Mouse (Mus musculus): Measurements from ENCODE around the gene Fam19a5. TPM values are rescaled to one million over a fixed set of nuclear protein-coding genes. Genes with fewer than 3 reads are reported as not detected.

Fam19a5 gene
- polyA plus RNA-seq, 1 experiment, result 0.11 TPM

GRCm38 (mm10) chr15:87638270-87638669, 94.2 kb downstream of the Fam19a5 start:
- no peaks in the 10 kb centered on the region for H3K27me3 ChIP-seq (ENCODE audit: control insufficient read depth, insufficient read depth, low read length)
- no peak overlapping the region for H3K27ac ChIP-seq (ENCODE audit: insufficient read depth, low read length)
- H3K4me1 ChIP-seq (ENCODE audit: control insufficient read depth, insufficient read depth, insufficient read length), result no peaks in the 10 kb centered on the region
- H3K4me3 ChIP-seq (ENCODE audit: extremely low read depth, insufficient read depth, insufficient read length), result no peak overlapping the region
- no peak for TF ChIP-seq CTCF (IDR thresholded peaks at IDR 0.05; ENCODE audit: extremely low read depth, insufficient read depth, insufficient read length, insufficient replicate concordance)
- TF ChIP-seq POLR2A (IDR thresholded peaks at IDR 0.05; ENCODE audit: low read depth, low read length), result no peak
- 87% methylated on average over 11 of the region's 11 CpGs for WGBS
- no peaks in the 10 kb centered on the region for H3K36me3 ChIP-seq (ENCODE audit: control insufficient read depth, insufficient read depth, low read length)
- no peak for DNase-seq (ENCODE audit: low read depth in 1 of 2, low spot score in 2 of 2)

- H3K27me3 ChIP-seq (ENCODE audit: control insufficient read depth, insufficient read depth, low read length), result no peaks in the 10 kb centered on the region
- TF ChIP-seq POLR2A (IDR thresholded peaks at IDR 0.05; ENCODE audit: low read depth, low read length) (no peak), CTCF (IDR thresholded peaks at IDR 0.05; ENCODE audit: extremely low read depth, insufficient read depth, insufficient read length, insufficient replicate concordance) (no peak)
- no peaks in the 10 kb centered on the region for H3K36me3 ChIP-seq (ENCODE audit: control insufficient read depth, insufficient read depth, low read length)
- H3K27ac ChIP-seq (ENCODE audit: insufficient read depth, low read length), result no peak overlapping the region
- 65% methylated on average over 5 of the region's 5 CpGs for WGBS
- no peak overlapping the region for H3K4me3 ChIP-seq (ENCODE audit: extremely low read depth, insufficient read depth, insufficient read length)
- DNase-seq (ENCODE audit: low read depth in 1 of 2, low spot score in 2 of 2), result no peak
- H3K4me1 ChIP-seq (ENCODE audit: control insufficient read depth, insufficient read depth, insufficient read length), result no peaks in the 10 kb centered on the region
These were observed 102.4 kb downstream of the Fam19a5 start for GRCm38 (mm10) chr15:87646313-87647061.

GRCm38 (mm10) chr15:87649651-87650050, 105.6 kb downstream of the Fam19a5 start:
- Histone ChIP-seq H3K36me3 (ENCODE audit: control insufficient read depth, insufficient read depth, low read length) (no peaks in the 10 kb centered on the region), H3K27me3 (ENCODE audit: control insufficient read depth, insufficient read depth, low read length) (no peaks in the 10 kb centered on the region), H3K27ac (ENCODE audit: insufficient read depth, low read length) (no peak overlapping the region), H3K4me1 (ENCODE audit: control insufficient read depth, insufficient read depth, insufficient read length) (no peaks in the 10 kb centered on the region), H3K4me3 (ENCODE audit: extremely low read depth, insufficient read depth, insufficient read length) (no peak overlapping the region)
- DNase-seq (ENCODE audit: low read depth in 1 of 2, low spot score in 2 of 2), result no peak
- TF ChIP-seq CTCF (IDR thresholded peaks at IDR 0.05; ENCODE audit: extremely low read depth, insufficient read depth, insufficient read length, insufficient replicate concordance) (no peak), POLR2A (IDR thresholded peaks at IDR 0.05; ENCODE audit: low read depth, low read length) (no peak)
- 86% methylated on average over 2 of the region's 2 CpGs for whole genome bisulfite sequencing

- Histone ChIP-seq H3K36me3 (ENCODE audit: control insufficient read depth, insufficient read depth, low read length) (no peaks in the 10 kb centered on the region), H3K27ac (ENCODE audit: insufficient read depth, low read length) (no peak overlapping the region), H3K27me3 (ENCODE audit: control insufficient read depth, insufficient read depth, low read length) (no peaks in the 10 kb centered on the region), H3K4me3 (ENCODE audit: extremely low read depth, insufficient read depth, insufficient read length) (no peak overlapping the region), H3K4me1 (ENCODE audit: control insufficient read depth, insufficient read depth, insufficient read length) (no peaks in the 10 kb centered on the region)
- no peak for DNase-seq (ENCODE audit: low read depth in 1 of 2, low spot score in 2 of 2)
- WGBS, result 81% methylated on average over 6 of the region's 6 CpGs
- TF ChIP-seq POLR2A (IDR thresholded peaks at IDR 0.05; ENCODE audit: low read depth, low read length), result no peak
- no peak for TF ChIP-seq CTCF (IDR thresholded peaks at IDR 0.05; ENCODE audit: extremely low read depth, insufficient read depth, insufficient read length, insufficient replicate concordance)
These were observed 110.5 kb downstream of the Fam19a5 start for GRCm38 (mm10) chr15:87654551-87654950.

GRCm38 (mm10) chr15:87656496-87657155, 112.5 kb downstream of the Fam19a5 start:
- no peak overlapping the region for H3K27ac ChIP-seq (ENCODE audit: insufficient read depth, low read length)
- TF ChIP-seq CTCF (IDR thresholded peaks at IDR 0.05; ENCODE audit: extremely low read depth, insufficient read depth, insufficient read length, insufficient replicate concordance) (no peak), POLR2A (IDR thresholded peaks at IDR 0.05; ENCODE audit: low read depth, low read length) (no peak)
- 56% methylated on average over 20 of the region's 20 CpGs for WGBS
- H3K36me3 ChIP-seq (ENCODE audit: control insufficient read depth, insufficient read depth, low read length), result no peaks in the 10 kb centered on the region
- H3K4me3 ChIP-seq (ENCODE audit: extremely low read depth, insufficient read depth, insufficient read length), result no peak overlapping the region
- no peaks in the 10 kb centered on the region for H3K4me1 ChIP-seq (ENCODE audit: control insufficient read depth, insufficient read depth, insufficient read length)
- no peaks in the 10 kb centered on the region for H3K27me3 ChIP-seq (ENCODE audit: control insufficient read depth, insufficient read depth, low read length)
- DNase-seq (ENCODE audit: low read depth in 1 of 2, low spot score in 2 of 2), result no peak

- 81% methylated on average over 6 of the region's 6 CpGs for WGBS
- no peaks in the 10 kb centered on the region for H3K36me3 ChIP-seq (ENCODE audit: control insufficient read depth, insufficient read depth, low read length)
- TF ChIP-seq POLR2A (IDR thresholded peaks at IDR 0.05; ENCODE audit: low read depth, low read length), result no peak
- no peak for DNase-seq (ENCODE audit: low read depth in 1 of 2, low spot score in 2 of 2)
- H3K4me1 ChIP-seq (ENCODE audit: control insufficient read depth, insufficient read depth, insufficient read length), result no peaks in the 10 kb centered on the region
- H3K27me3 ChIP-seq (ENCODE audit: control insufficient read depth, insufficient read depth, low read length), result no peaks in the 10 kb centered on the region
- H3K27ac ChIP-seq (ENCODE audit: insufficient read depth, low read length), result no peak overlapping the region
- no peak overlapping the region for H3K4me3 ChIP-seq (ENCODE audit: extremely low read depth, insufficient read depth, insufficient read length)
These were observed 115.6 kb downstream of the Fam19a5 start for GRCm38 (mm10) chr15:87659729-87660128.

- no peaks in the 10 kb centered on the region for H3K36me3 ChIP-seq (ENCODE audit: control insufficient read depth, insufficient read depth, low read length)
- H3K27ac ChIP-seq (ENCODE audit: insufficient read depth, low read length), result no peak overlapping the region
- WGBS, result 89% methylated on average over 7 of the region's 7 CpGs
- no peaks in the 10 kb centered on the region for H3K27me3 ChIP-seq (ENCODE audit: control insufficient read depth, insufficient read depth, low read length)
- no peak for DNase-seq (ENCODE audit: low read depth in 1 of 2, low spot score in 2 of 2)
- no peak overlapping the region for H3K4me3 ChIP-seq (ENCODE audit: extremely low read depth, insufficient read depth, insufficient read length)
- no peak for TF ChIP-seq POLR2A (IDR thresholded peaks at IDR 0.05; ENCODE audit: low read depth, low read length)
- TF ChIP-seq CTCF (IDR thresholded peaks at IDR 0.05; ENCODE audit: extremely low read depth, insufficient read depth, insufficient read length, insufficient replicate concordance), result no peak
- H3K4me1 ChIP-seq (ENCODE audit: control insufficient read depth, insufficient read depth, insufficient read length), result no peaks in the 10 kb centered on the region
These were observed 117.9 kb downstream of the Fam19a5 start for GRCm38 (mm10) chr15:87661954-87662353.
